Mouse (Mus musculus) kidney, adult 2 months (tissue): ENCODE results near the gene H2-Q6. TPM values are rescaled to one million over a fixed set of nuclear protein-coding genes. Genes with fewer than 3 reads are reported as not detected.
A peak's percentile ranks its signal among the peaks of the same experiment; 100 is the strongest.
"Not testable (repeated sequence)": the region's sequence is repeated elsewhere in the genome, so short reads cannot be mapped to it uniquely, and the experiment has no call there.

Source experiments
- DNase-seq: peaks from one replicate; pipeline ENCODE4 v3.0.0; 2021
- H3K27ac ChIP-seq: fragments of 200-500 bp; 2 replicates; pipeline ENCODE4 v1.5.1; 2012; ENCODE audit warnings: low read depth, low read length, control low read depth, inconsistent platforms; ENCODE audit not compliant: insufficient read depth
- H3K27me3 ChIP-seq: fragments of 200-500 bp; replicated peaks from 2 replicates; pipeline ENCODE4 v1.6.1; 2012; ENCODE audit warnings: mild to moderate bottlenecking, moderate library complexity, low read length, inconsistent platforms; ENCODE audit not compliant: control insufficient read depth, insufficient read depth
- H3K36me3 ChIP-seq: fragments of 200-500 bp; 2 replicates; pipeline ENCODE4 v1.6.1; 2012; ENCODE audit warnings: mild to moderate bottlenecking, moderate library complexity, low read length, inconsistent platforms; ENCODE audit not compliant: control insufficient read depth, insufficient read depth
- H3K4me1 ChIP-seq: fragments of 200-500 bp; 2 replicates; pipeline ENCODE4 v1.6.1; 2011; ENCODE audit warnings: low read length; ENCODE audit not compliant: control insufficient read depth, insufficient read depth
- H3K4me3 ChIP-seq: fragments of 200-500 bp; 2 replicates; pipeline ENCODE4 v1.5.1; 2011; ENCODE audit warnings: mild to moderate bottlenecking, low read depth, low read length, control low read depth; ENCODE audit not compliant: insufficient read depth
- CTCF ChIP-seq: fragments of 200-500 bp; conservative IDR thresholded peaks from 2 replicates; pipeline ENCODE4 v1.5.1; 2011; ENCODE audit warnings: low read depth, mild to moderate bottlenecking, control low read depth, low read length, moderate library complexity, mixed read lengths; ENCODE audit not compliant: insufficient read depth, insufficient read length
- POLR2A ChIP-seq: fragments of 200-500 bp; IDR thresholded peaks from one replicate; pipeline ENCODE4 v1.6.1; 2011; ENCODE audit warnings: low read depth, low read length, control low read depth
- WGBS: fragments of 180-500 bp; shearing (Covaris S2); methylation state at CpG from one replicate; pipeline ENCODE4 v1.1.7; 2018; 5-methylcytosine and 5-hydroxymethylcytosine counted together
- polyA plus RNA-seq: library from polyadenylated mRNA; depleted of rRNA; stranded (reverse); fragments of >200 nt; gene quantifications from 2 replicates; pipeline ENCODE4 v1.2.3, GENCODE M21; 2012; rRNA removed

The H2-Q6 gene
- polyA plus RNA-seq, 1 experiment = 84.0 TPM

- H3K27ac ChIP-seq, H3K4me1 ChIP-seq, H3K4me3 ChIP-seq, H3K27me3 ChIP-seq, DNase-seq, H3K36me3 ChIP-seq: not testable (repeated sequence)
- peak; percentile 58 for TF ChIP-seq CTCF
- 12% methylated on average over 8 of the region's 8 CpGs for WGBS
Observed at GRCm38 (mm10) chr17:35465651-35466050, 41.0 kb downstream of the H2-Q6 start.

GRCm38 (mm10) chr17:35468936-35469335, 44.3 kb downstream of the H2-Q6 start:
- DNase-seq, H3K27me3 ChIP-seq, H3K36me3 ChIP-seq, H3K4me1 ChIP-seq, H3K27ac ChIP-seq, H3K4me3 ChIP-seq: not testable (repeated sequence)
- 57% methylated on average over 3 of the region's 3 CpGs for WGBS

- DNase-seq = peak; percentile 63
- H3K36me3 ChIP-seq = no peaks in the 10 kb centered on the region
- TF ChIP-seq POLR2A (no peak), CTCF (no peak)
- peaks cover 2% of the 10 kb centered on the region; the same call in 1 of the 2 replicates for H3K27me3 ChIP-seq
- H3K4me3 ChIP-seq = peak within 1 kb of the TSS; percentile 13
- 2% methylated on average over 79 of the region's 80 CpGs for WGBS
- no peak within 1 kb of the TSS for H3K27ac ChIP-seq
- no peaks in the 10 kb centered on the region for H3K4me1 ChIP-seq
Observed at GRCm38 (mm10) chr17:35469842-35470751, 45.4 kb downstream of the H2-Q6 start, which contains the start of gene H2-Q10. H2-Q10 (plus strand) TSS chr17:35470089.

Other genes starting within 250 kb of the H2-Q6 start
- gene Aif1, start 248.8 kb upstream of the H2-Q6 start, polyA plus RNA-seq = 0.65 and 2.6 TPM in 2 replicates
- gene Lst1, start 236.4 kb upstream of the H2-Q6 start, polyA plus RNA-seq = 9.4 and 17.7 TPM in 2 replicates
- 2.5 and 20.9 TPM in 2 replicates for gene Ltb, start 230.4 kb upstream of the H2-Q6 start, polyA plus RNA-seq
- gene Tnf, start 222.8 kb upstream of the H2-Q6 start, polyA plus RNA-seq = 0.64 and 0.94 TPM in 2 replicates
- gene Lta, start 219.5 kb upstream of the H2-Q6 start, polyA plus RNA-seq = 0.08 and 1.1 TPM in 2 replicates
- not detected in 2 replicates for gene Gm16181, start 204.0 kb upstream of the H2-Q6 start, polyA plus RNA-seq
- gene Atp6v1g2, start 191.2 kb upstream of the H2-Q6 start, polyA plus RNA-seq = 6.6 and 6.7 TPM in 2 replicates
- 11.5 and 11.7 TPM in 2 replicates for gene Nfkbil1, start 189.1 kb upstream of the H2-Q6 start, polyA plus RNA-seq
- 203 and 206 TPM in 2 replicates for gene Ddx39b, start 183.1 kb upstream of the H2-Q6 start, polyA plus RNA-seq
- 340 and 351 TPM in 2 replicates for gene H2-D1, start 162.1 kb upstream of the H2-Q6 start, polyA plus RNA-seq
- gene H2-Q1, start 104.4 kb upstream of the H2-Q6 start, polyA plus RNA-seq = 0.03 TPM in 1 of 2 replicates, not detected in the other
- gene H2-Q2, start 82.6 kb upstream of the H2-Q6 start, polyA plus RNA-seq = 2.1 and 2.4 TPM in 2 replicates
- gene H2-Q4, start 45.2 kb upstream of the H2-Q6 start, polyA plus RNA-seq = 48.1 and 55.9 TPM in 2 replicates
- 112 and 139 TPM in 2 replicates for gene H2-Q7, start 14.3 kb downstream of the H2-Q6 start, polyA plus RNA-seq
- 6.7 and 8.3 TPM in 2 replicates for gene H2-Q10, start 45.2 kb downstream of the H2-Q6 start, polyA plus RNA-seq
- gene Pou5f1, start 81.2 kb downstream of the H2-Q6 start, polyA plus RNA-seq = not detected in 2 replicates
- gene Tcf19, start 92.0 kb downstream of the H2-Q6 start, polyA plus RNA-seq = 5.6 and 6.0 TPM in 2 replicates
- gene Cchcr1, start 92.2 kb downstream of the H2-Q6 start, polyA plus RNA-seq = 6.9 and 7.5 TPM in 2 replicates
- 0.19 and 0.38 TPM in 2 replicates for gene Psors1c2, start 108.4 kb downstream of the H2-Q6 start, polyA plus RNA-seq
- gene Cdsn, start 127.3 kb downstream of the H2-Q6 start, polyA plus RNA-seq = 0.67 and 1.3 TPM in 2 replicates
- 0.07 and 0.08 TPM in 2 replicates for gene 2300002M23Rik, start 142.6 kb downstream of the H2-Q6 start, polyA plus RNA-seq
- gene Sfta2, start 176.7 kb downstream of the H2-Q6 start, polyA plus RNA-seq = 0.80 and 1.3 TPM in 2 replicates
- not detected in 2 replicates for gene Gm9573, start 201.8 kb downstream of the H2-Q6 start, polyA plus RNA-seq
- gene Mucl3, start 218.8 kb downstream of the H2-Q6 start, polyA plus RNA-seq = not detected in 2 replicates
- gene Vars2, start 242.7 kb downstream of the H2-Q6 start, polyA plus RNA-seq = 21.5 and 31.3 TPM in 2 replicates
- 28.7 and 29.1 TPM in 2 replicates for gene Gtf2h4, start 248.9 kb downstream of the H2-Q6 start, polyA plus RNA-seq